Mouse (Mus musculus) CH12.LX (cell line): ENCODE measurements around the gene Ctc1. TPM values are rescaled to one million over a fixed set of nuclear protein-coding genes. Genes with fewer than 3 reads are reported as not detected.
A peak's percentile ranks its signal among the peaks of the same experiment; 100 is the strongest.

Experiments
- DNase-seq: peaks from one replicate; pipeline ENCODE4 v3.0.0-alpha.2; 2013; ENCODE audit errors: extremely low read depth
- H3K27ac ChIP-seq: 2 replicates; pipeline ENCODE4 v1.5.1; 2012; ENCODE audit warnings: low read depth, mild to moderate bottlenecking, control low read depth, moderate library complexity; ENCODE audit not compliant: insufficient read depth
- H3K27me3 ChIP-seq: replicated peaks from 2 replicates; pipeline ENCODE3; 2012; ENCODE audit warnings: inconsistent platforms
- H3K36me3 ChIP-seq, 2 experiments: replicated peaks in 1 of 2; 2 replicates each; pipeline versions ENCODE3 to v1.6.1; 2012; ENCODE audit warnings: inconsistent platforms in 1 of 2, low read length in 1 of 2, mild to moderate bottlenecking in 1 of 2, mixed read lengths in 1 of 2, moderate library complexity in 1 of 2; ENCODE audit not compliant: control insufficient read depth in 1 of 2, insufficient read depth in 1 of 2
- H3K4me1 ChIP-seq, 2 experiments: 2 replicates each; pipeline ENCODE4 v1.6.1; 2012; ENCODE audit warnings: inconsistent platforms in 1 of 2, moderate library complexity in 1 of 2; ENCODE audit not compliant: insufficient read depth in 2 of 2, control insufficient read depth in 1 of 2
- H3K4me2 ChIP-seq: 2 replicates; pipeline ENCODE4 v1.6.1; 2012; ENCODE audit warnings: low read depth, mild to moderate bottlenecking, control low read depth; ENCODE audit not compliant: poor library complexity, insufficient read depth, severe bottlenecking
- H3K4me3 ChIP-seq, 3 experiments: fragments of 150-350 bp in 1 of 3; sonication (generic) in 1 of 3; replicated peaks in 1 of 3; 2 replicates each; pipeline versions ENCODE3 to v1.5.1; 2011 to 2012; ENCODE audit warnings: low read depth in 2 of 3, low read length in 2 of 3, mild to moderate bottlenecking in 2 of 3, moderate library complexity in 2 of 3, control low read depth in 1 of 3, improper control_type of control experiment in 1 of 3, inconsistent platforms in 1 of 3, mixed read lengths in 1 of 3; ENCODE audit not compliant: poor library complexity in 1 of 3
- H3K79me2 ChIP-seq: replicated peaks from 2 replicates; pipeline ENCODE4 v1.6.1; 2012; ENCODE audit warnings: mild to moderate bottlenecking, moderate library complexity; ENCODE audit not compliant: control insufficient read depth, poor library complexity, insufficient read depth, severe bottlenecking; ENCODE audit errors: extremely low read depth
- H3K9ac ChIP-seq: 2 replicates; pipeline ENCODE4 v1.6.1; 2012; ENCODE audit warnings: low read depth, mild to moderate bottlenecking, control low read depth, moderate library complexity; ENCODE audit not compliant: insufficient read depth
- H3K9me3 ChIP-seq: replicated peaks from 2 replicates; pipeline ENCODE3; 2012; ENCODE audit warnings: low read length, inconsistent platforms, mixed read lengths
- BHLHE40 ChIP-seq: IDR thresholded peaks from 2 replicates; pipeline ENCODE4 v1.6.1; 2011; ENCODE audit warnings: mild to moderate bottlenecking, low read depth, low read length, improper control_type of control experiment
- CTCF ChIP-seq, 2 experiments: IDR thresholded peaks in 1 of 2; conservative IDR thresholded peaks in 1 of 2; 2 replicates each; pipeline ENCODE4 v1.5.1; 2011 to 2012; ENCODE audit warnings: low read depth in 2 of 2, low read length in 2 of 2, improper control_type of control experiment in 1 of 2, inconsistent platforms in 1 of 2, mild to moderate bottlenecking in 1 of 2, moderate library complexity in 1 of 2
- E2F4 ChIP-seq: IDR thresholded peaks from 2 replicates; pipeline ENCODE4 v1.6.1; 2011; ENCODE audit warnings: low read depth, low read length, improper control_type of control experiment; ENCODE audit not compliant: insufficient replicate concordance
- ELF1 ChIP-seq: IDR thresholded peaks from 2 replicates; pipeline ENCODE4 v1.6.1; 2014; ENCODE audit warnings: low read depth, mild to moderate bottlenecking, inconsistent platforms, low read length, improper control_type of control experiment
- HCFC1 ChIP-seq: IDR thresholded peaks from 2 replicates; pipeline ENCODE4 v1.6.1; 2012; ENCODE audit warnings: low read depth, mild to moderate bottlenecking, inconsistent platforms, low read length, improper control_type of control experiment
- IRF4 ChIP-seq: IDR thresholded peaks from 2 replicates; pipeline ENCODE4 v1.6.1; 2014; ENCODE audit warnings: low read depth, mild to moderate bottlenecking, inconsistent platforms, low read length, improper control_type of control experiment
- KAT2A ChIP-seq: IDR thresholded peaks from 2 replicates; pipeline ENCODE4 v1.6.1; 2012; ENCODE audit warnings: low read length, improper control_type of control experiment, inconsistent platforms; ENCODE audit not compliant: insufficient replicate concordance
- MAFK ChIP-seq: IDR thresholded peaks from 2 replicates; pipeline ENCODE4 v1.6.1; 2011; ENCODE audit warnings: low read length, improper control_type of control experiment; ENCODE audit not compliant: insufficient replicate concordance
- MAX ChIP-seq: IDR thresholded peaks from 2 replicates; pipeline ENCODE4 v1.6.1; 2011; ENCODE audit warnings: low read length, improper control_type of control experiment
- MXI1 ChIP-seq: IDR thresholded peaks from 2 replicates; pipeline ENCODE4 v1.6.1; 2011; ENCODE audit warnings: mild to moderate bottlenecking, low read depth, low read length, improper control_type of control experiment
- MYC ChIP-seq: IDR thresholded peaks from 2 replicates; pipeline ENCODE4 v1.6.1; 2011; ENCODE audit warnings: low read depth, mild to moderate bottlenecking, improper control_type of control experiment, low read length
- NELFE ChIP-seq: IDR thresholded peaks from 2 replicates; pipeline ENCODE4 v1.6.1; 2011; ENCODE audit warnings: low read depth, low read length, improper control_type of control experiment
- NRF1 ChIP-seq: IDR thresholded peaks from 2 replicates; pipeline ENCODE4 v1.6.1; 2014; ENCODE audit warnings: low read depth, mild to moderate bottlenecking, inconsistent platforms, low read length, improper control_type of control experiment, moderate library complexity
- POLR2A ChIP-seq: IDR thresholded peaks from 2 replicates; pipeline ENCODE4 v1.6.1; 2011; ENCODE audit warnings: low read depth, mild to moderate bottlenecking, improper control_type of control experiment, low read length
- POLR2AphosphoS2 ChIP-seq: IDR thresholded peaks from 2 replicates; pipeline ENCODE4 v1.6.1; 2011; ENCODE audit warnings: low read depth, low read length, improper control_type of control experiment
- SIN3A ChIP-seq: IDR thresholded peaks from 2 replicates; pipeline ENCODE4 v1.6.1; 2012; ENCODE audit warnings: low read length, improper control_type of control experiment, inconsistent platforms
- TBP ChIP-seq: conservative IDR thresholded peaks from 2 replicates; pipeline ENCODE4 v1.6.1; 2011; ENCODE audit warnings: low read depth, low read length, improper control_type of control experiment
- TCF12 ChIP-seq: IDR thresholded peaks from 2 replicates; pipeline ENCODE4 v1.6.1; 2014; ENCODE audit warnings: low read depth, mild to moderate bottlenecking, inconsistent platforms, low read length, improper control_type of control experiment
- ZKSCAN1 ChIP-seq: IDR thresholded peaks from 2 replicates; pipeline ENCODE4 v1.6.1; 2012; ENCODE audit warnings: low read depth, inconsistent platforms, low read length, improper control_type of control experiment, borderline replicate concordance
- ZMIZ1 ChIP-seq: IDR thresholded peaks from 2 replicates; pipeline ENCODE4 v1.6.1; 2012; ENCODE audit warnings: low read depth, mild to moderate bottlenecking, inconsistent platforms, low read length, improper control_type of control experiment
- ZNF384 ChIP-seq: IDR thresholded peaks from 2 replicates; pipeline ENCODE4 v1.6.1; 2012; ENCODE audit warnings: low read depth, low read length, improper control_type of control experiment, inconsistent platforms
- dilution Hi-C: fragments of 300-500 bp; cut with MboI; formaldehyde crosslinking; loops from 2 replicates; pipeline ENCODE4 v1.14.3; 2020; ENCODE audit warnings: low sequenced_read_pairs; ENCODE audit not compliant: extremely low pct_unique_long_range_greater_than_20kb, extremely low pct_ligation_motif_present
- in situ Hi-C: fragments of 300-500 bp; cut with MboI; formaldehyde crosslinking; loops from 3 replicates; pipeline ENCODE4 v1.14.3; 2019; ENCODE audit warnings: low sequenced_read_pairs, low pct_ligation_motif_present, low pct_unique_long_range_greater_than_20kb, mixed read lengths
- polyA plus RNA-seq: library from polyadenylated mRNA; unstranded; fragments of >175 nt; gene quantifications from 2 replicates; pipeline ENCODE4 v1.2.1, GENCODE M21; 2012; ENCODE audit warnings: low read depth; ENCODE audit not compliant: insufficient read length
- total RNA-seq, 2 experiments: library from RNA; depleted of rRNA; stranded (reverse); fragments of 300-350 nt in 1 of 2; fragments of >200 nt in 1 of 2; gene quantifications; 2 replicates each; pipeline ENCODE4 v1.2.3; 2012 to 2014

Gene Ctc1
- total and polyA plus RNA-seq, 3 experiments, result 20.5 to 69.8 (median 44.8) TPM

DNA sequence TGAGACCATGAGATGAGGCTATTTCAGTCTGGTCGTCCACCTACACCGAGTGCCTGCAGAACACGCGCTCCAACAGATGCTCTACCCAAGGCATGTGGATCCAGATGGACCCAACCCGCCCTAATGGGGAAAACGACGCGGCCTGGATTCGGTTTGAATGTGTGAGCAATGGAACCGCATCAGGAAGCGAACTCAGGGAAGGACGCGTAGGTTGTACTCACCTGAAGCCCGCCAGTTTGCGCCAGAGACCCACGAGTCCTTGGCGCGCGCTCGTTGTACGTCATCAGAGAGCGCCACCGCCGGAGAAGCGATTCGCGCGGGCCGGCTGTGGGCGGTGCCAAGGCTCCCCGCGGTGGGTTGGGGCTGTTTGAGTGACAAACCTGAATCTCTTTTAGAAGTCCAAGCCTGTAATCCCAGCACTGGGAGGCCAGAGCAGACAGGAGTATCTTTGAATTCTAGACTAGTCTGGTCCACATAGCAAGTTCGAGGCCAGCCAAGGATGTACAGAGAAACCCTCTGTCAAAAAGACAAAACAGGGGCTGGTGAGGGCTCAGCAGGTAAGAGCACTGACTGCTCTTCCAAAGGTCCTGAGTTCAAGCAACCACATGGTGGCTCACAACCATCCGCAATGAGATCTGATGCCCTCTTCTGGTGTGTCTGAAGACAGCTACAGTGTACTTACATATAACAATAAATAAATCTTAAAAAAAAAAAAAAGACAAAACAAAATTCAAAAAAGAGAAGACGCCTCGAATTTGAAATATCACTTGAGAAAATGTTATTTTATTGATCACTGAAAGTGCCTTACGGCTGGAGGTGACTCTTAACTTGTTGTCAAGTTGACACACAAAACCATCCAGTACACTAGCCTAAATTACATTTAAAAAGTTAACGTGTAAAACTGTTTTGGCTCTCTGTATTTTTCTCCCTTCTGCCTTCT lies 7.3 kb upstream of the Ctc1 start, which contains the start of gene Pfas:
Pfas (minus strand) TSS at position 279 of the 940 bp plus-strand sequence.
- dilution Hi-C loops, result no loop called here
- DNase-seq, result peak; percentile 99
- peak within 1 kb of the TSS; percentile 90 for H3K9ac ChIP-seq
- H3K27ac ChIP-seq, result peak within 1 kb of the TSS; percentile 6; the same call in 1 of the 2 replicates
- H3K36me3 ChIP-seq, result peaks cover 1 to 36% of the 10 kb centered on the region in 2 experiments
- peaks cover 10 to 52% of the 10 kb centered on the region in 2 experiments for H3K4me1 ChIP-seq
- H3K4me3 ChIP-seq, result peak within 1 kb of the TSS; percentile 68 to 97 (median 84)
- in situ Hi-C loops, result no loop called here
- H3K27me3 ChIP-seq, result no peaks in the 10 kb centered on the region
- peak; percentile 87; the same call in 1 of the 2 replicates for TF ChIP-seq POLR2AphosphoS2
- TF ChIP-seq ZMIZ1, result no peak
- peak; percentile 93 for TF ChIP-seq POLR2A
- TF ChIP-seq ZNF384, result peak; percentile 78
- TF ChIP-seq TCF12, result peak; percentile 67; the same call in 1 of the 2 replicates
- TF ChIP-seq ELF1, result peak; percentile 61
- peak; percentile 45 for TF ChIP-seq IRF4
- peak; percentile 97 for TF ChIP-seq SIN3A
- peak; percentile 44 for TF ChIP-seq NRF1
- TF ChIP-seq HCFC1, result peak; percentile 88
- TF ChIP-seq MAX, result no peak; the same call in 1 of the 2 replicates
- peak; percentile 86; the same call in 1 of the 2 replicates for TF ChIP-seq NELFE
- peak; percentile 97 for TF ChIP-seq E2F4
- peak in 1 of 2 experiments; percentile 65; a peak in 2 of 4 replicates for TF ChIP-seq CTCF (conservative IDR thresholded peaks at IDR 0.05 in 1 of 2, IDR thresholded peaks at IDR 0.05 in 1 of 2; ENCODE audit: low read depth in 2 of 2, low read length in 2 of 2)
- TF ChIP-seq MXI1, result peak; percentile 99
- peak; percentile 84 for TF ChIP-seq KAT2A
- no peak for TF ChIP-seq ZKSCAN1
- TF ChIP-seq MAFK, result no peak
- TF ChIP-seq MYC, result peak; percentile 92
- no peak for TF ChIP-seq BHLHE40
- H3K9me3 ChIP-seq, result no peaks in the 10 kb centered on the region
- peak within 1 kb of the TSS; percentile 91 for H3K4me2 ChIP-seq
- peaks cover 45% of the 10 kb centered on the region for H3K79me2 ChIP-seq

DNA sequence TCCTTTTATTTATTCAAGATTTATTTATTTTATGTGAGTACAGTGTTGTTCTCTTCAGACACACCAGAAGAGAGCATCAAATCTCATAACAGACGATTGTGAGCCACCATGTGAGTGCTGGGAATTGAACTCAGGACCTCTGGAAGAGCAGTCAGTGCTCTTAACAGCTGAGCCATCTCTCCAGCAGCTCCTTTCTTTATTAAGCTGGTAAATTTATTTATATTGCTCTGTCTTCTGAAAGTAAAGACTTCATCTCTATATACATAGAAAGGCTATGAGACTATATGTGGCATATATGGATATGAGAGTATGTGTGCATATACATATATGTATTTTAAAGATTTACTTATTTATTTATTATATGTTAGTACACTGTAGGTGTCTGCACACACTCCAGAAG lies 6.2 kb upstream of the Ctc1 start:
- no peaks in the 10 kb centered on the region for H3K27me3 ChIP-seq
- H3K27ac ChIP-seq, result no peak overlapping the region
- dilution Hi-C loops, result no loop called here
- no peak overlapping the region for H3K4me3 ChIP-seq
- H3K36me3 ChIP-seq, result peaks cover 0 to 26% of the 10 kb centered on the region in 2 experiments
- peak; percentile 83 for TF ChIP-seq TBP
- no peak for TF ChIP-seq TCF12
- TF ChIP-seq, all 38 proteins: peak for 1
- peaks cover 9 to 43% of the 10 kb centered on the region in 2 experiments for H3K4me1 ChIP-seq
- DNase-seq, result no peak
- no peak overlapping the region for H3K9ac ChIP-seq
- peaks cover 34% of the 10 kb centered on the region for H3K79me2 ChIP-seq
- no peaks in the 10 kb centered on the region for H3K9me3 ChIP-seq
- H3K4me2 ChIP-seq, result no peak overlapping the region
- in situ Hi-C loops, result no loop called here
